Mouse (Mus musculus) embryonic facial prominence, embryonic 13.5 days (tissue): ENCODE measurements around the gene Mfap2. TPM values are rescaled to one million over a fixed set of nuclear protein-coding genes. Genes with fewer than 3 reads are reported as not detected.
A peak's percentile ranks its signal among the peaks of the same experiment; 100 is the strongest.

Experiments
- ATAC-seq: fragments of 200-750 bp; cut with Nextera tagmentation; 2 replicates; pipeline ENCODE4 v1.8.0; 2017; ENCODE audit warnings: low read depth; ENCODE audit not compliant: insufficient number of reproducible peaks, insufficient read depth, low FRiP score, low TSS enrichment
- H3K27ac ChIP-seq: fragments of 300-500 bp; sonication (generic); 2 replicates; pipeline ENCODE4 v1.5.1; 2015; ENCODE audit warnings: moderate library complexity, mild to moderate bottlenecking, inconsistent platforms
- H3K27me3 ChIP-seq: fragments of 300-500 bp; sonication (generic); 2 replicates; pipeline ENCODE4 v1.6.1; 2015; ENCODE audit warnings: mild to moderate bottlenecking, inconsistent platforms
- H3K36me3 ChIP-seq: fragments of 300-500 bp; sonication (generic); 2 replicates; pipeline ENCODE4 v1.6.1; 2015; ENCODE audit warnings: mild to moderate bottlenecking, inconsistent platforms
- H3K4me1 ChIP-seq: fragments of 300-500 bp; sonication (generic); 2 replicates; pipeline ENCODE4 v1.6.1; 2015; ENCODE audit warnings: inconsistent platforms
- H3K4me2 ChIP-seq: fragments of 300-500 bp; sonication (generic); 2 replicates; pipeline ENCODE4 v1.6.1; 2015; ENCODE audit warnings: moderate library complexity, mild to moderate bottlenecking, inconsistent platforms
- H3K4me3 ChIP-seq: fragments of 300-500 bp; sonication (generic); 2 replicates; pipeline ENCODE4 v1.5.1; 2015; ENCODE audit warnings: mild to moderate bottlenecking, inconsistent platforms
- H3K9ac ChIP-seq: fragments of 300-500 bp; sonication (generic); 2 replicates; pipeline ENCODE4 v1.6.1; 2015; ENCODE audit warnings: mild to moderate bottlenecking, inconsistent platforms
- H3K9me3 ChIP-seq: fragments of 300-500 bp; sonication (generic); 2 replicates; pipeline ENCODE4 v1.6.1; 2016; ENCODE audit warnings: inconsistent platforms
- WGBS: fragments of 180-500 bp; shearing (Covaris S2); methylation state at CpG from one replicate; pipeline ENCODE4 v1.1.7; 2015; ENCODE audit warnings: mixed read lengths; 5-methylcytosine and 5-hydroxymethylcytosine counted together
- polyA plus RNA-seq: library from polyadenylated mRNA; unstranded; fragments of >200 nt; fragmentation: Nextera tagmentation; extraction: Ambion mirVana; gene quantifications from 2 replicates; pipeline ENCODE4 v1.2.1, GENCODE M21; 2015

Gene Mfap2
- polyA plus RNA-seq, 1 experiment from 2014 or later, result 792 TPM

DNA sequence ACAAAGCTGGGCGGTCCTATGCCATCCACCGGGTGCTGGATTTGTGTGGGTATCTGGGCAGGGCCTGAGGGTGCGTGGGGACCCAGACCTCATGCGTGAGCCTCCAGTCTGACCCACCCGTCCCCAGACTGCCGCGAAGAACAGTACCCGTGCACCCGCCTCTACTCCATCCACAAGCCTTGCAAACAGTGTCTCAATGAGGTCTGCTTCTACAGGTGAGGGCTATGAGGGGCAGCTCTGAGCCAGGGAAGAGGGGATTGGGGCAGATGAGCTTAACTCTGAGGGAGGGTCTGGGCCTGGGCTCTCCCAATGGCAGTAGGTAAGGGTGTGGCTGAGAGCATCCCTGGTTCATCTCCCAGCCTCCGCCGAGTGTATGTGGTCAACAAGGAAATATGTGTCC is 4.6 kb downstream of the Mfap2 start:
- Histone ChIP-seq H3K9me3 (no peaks in the 10 kb centered on the region), H3K9ac (no peak overlapping the region), H3K27me3 (no peaks in the 10 kb centered on the region), H3K27ac (peak overlapping the region; percentile 33; the same call in 1 of the 2 replicates), H3K4me1 (peaks cover 71% of the 10 kb centered on the region), H3K4me3 (no peak overlapping the region), H3K4me2 (no peak overlapping the region), H3K36me3 (peaks cover 75% of the 10 kb centered on the region)
- WGBS, result 93% methylated on average over 11 of the region's 11 CpGs
- no peak for ATAC-seq

DNA sequence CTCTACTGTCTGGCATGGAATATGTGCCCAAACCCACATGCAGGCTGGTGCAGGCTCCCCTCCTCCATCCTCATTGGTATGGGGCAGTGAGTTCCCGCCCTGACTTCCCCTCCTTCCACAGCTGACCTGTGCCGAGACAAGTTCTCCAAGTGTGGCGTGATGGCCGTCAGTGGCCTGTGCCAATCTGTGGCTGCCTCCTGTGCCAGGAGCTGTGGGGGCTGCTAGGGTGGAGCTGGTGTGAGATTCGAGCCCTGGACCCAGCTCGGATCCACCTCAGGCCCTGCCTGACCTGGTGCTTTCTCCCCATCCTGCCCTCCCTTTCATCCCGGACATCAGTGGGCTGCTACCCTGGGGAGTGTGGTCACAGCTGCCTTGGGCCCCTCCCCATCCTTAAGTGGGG is 5.1 kb downstream of the Mfap2 start:
- Histone ChIP-seq H3K4me2 (no peak overlapping the region), H3K4me3 (no peak overlapping the region), H3K9me3 (no peaks in the 10 kb centered on the region), H3K4me1 (peaks cover 71% of the 10 kb centered on the region), H3K27me3 (no peaks in the 10 kb centered on the region), H3K27ac (peak overlapping the region; percentile 33; the same call in 1 of the 2 replicates), H3K36me3 (peaks cover 75% of the 10 kb centered on the region), H3K9ac (no peak overlapping the region)
- 74% methylated on average over 7 of the region's 7 CpGs for WGBS
- ATAC-seq, result no peak

DNA sequence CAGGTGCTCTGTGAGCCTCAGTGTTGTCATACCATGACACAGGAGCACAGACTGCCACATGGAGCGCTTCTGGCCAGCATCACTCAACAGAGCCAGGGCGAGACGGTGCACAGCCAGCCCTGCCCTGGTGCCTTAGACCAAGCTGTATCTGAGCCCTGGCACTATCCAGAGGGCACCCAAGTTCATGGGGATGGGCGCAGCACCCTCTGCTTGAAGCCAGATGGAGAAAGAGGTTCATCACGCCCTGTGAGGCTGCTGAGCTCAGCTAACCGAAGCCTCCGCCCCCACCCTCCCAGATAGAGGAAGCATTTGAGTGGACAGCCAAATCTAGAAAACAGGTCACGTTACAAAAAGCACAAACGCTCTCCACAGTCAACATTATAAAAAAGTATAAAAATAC is 6.1 kb downstream of the Mfap2 start:
- H3K9me3 ChIP-seq, result no peaks in the 10 kb centered on the region
- no peak overlapping the region for H3K9ac ChIP-seq
- H3K4me2 ChIP-seq, result no peak overlapping the region
- WGBS, result 76% methylated on average over 9 of the region's 9 CpGs
- H3K27ac ChIP-seq, result peak overlapping the region; percentile 73
- no peak for ATAC-seq
- H3K36me3 ChIP-seq, result peaks cover 75% of the 10 kb centered on the region
- H3K4me3 ChIP-seq, result no peak overlapping the region
- H3K27me3 ChIP-seq, result no peaks in the 10 kb centered on the region
- peaks cover 77% of the 10 kb centered on the region for H3K4me1 ChIP-seq

- Histone ChIP-seq H3K27me3 (no peaks in the 10 kb centered on the region), H3K36me3 (peaks cover 71% of the 10 kb centered on the region), H3K9ac (0 out of 2 replicates have a peak overlapping the region, but pooled peaks have one; percentile 2), H3K4me1 (peaks cover 72% of the 10 kb centered on the region), H3K9me3 (no peaks in the 10 kb centered on the region), H3K4me2 (no peak overlapping the region), H3K27ac (peak overlapping the region; percentile 73), H3K4me3 (no peak overlapping the region)
- ATAC-seq, result no peak
- WGBS, result 79% methylated on average over 29 of the region's 29 CpGs
Observed at GRCm38 (mm10) chr4:141017657-141018436, 7.6 kb downstream of the Mfap2 start.

DNA sequence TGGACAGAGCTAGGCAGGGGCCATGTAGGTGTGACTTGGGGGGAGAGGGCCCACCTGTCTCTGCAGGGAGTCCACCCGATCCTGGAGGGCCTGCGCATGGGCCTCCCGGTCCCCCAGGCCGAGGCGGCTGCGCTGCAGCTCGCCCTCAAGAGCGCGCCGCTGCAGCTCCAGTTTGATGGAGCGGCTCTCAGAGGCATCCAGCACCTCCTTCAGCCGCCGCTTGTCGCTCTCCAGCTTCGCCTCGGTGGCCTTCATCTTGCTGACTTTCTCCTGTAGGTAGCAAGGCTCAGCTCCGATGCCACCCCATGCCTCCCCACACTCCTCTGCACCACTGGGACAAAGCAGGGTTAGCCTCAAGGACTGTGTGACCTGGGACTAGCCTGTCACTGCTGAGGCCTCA is 10.0 kb downstream of the Mfap2 start:
- H3K9me3 ChIP-seq, result no peaks in the 10 kb centered on the region
- H3K4me1 ChIP-seq, result peaks cover 68% of the 10 kb centered on the region
- peaks cover 54% of the 10 kb centered on the region for H3K36me3 ChIP-seq
- H3K27me3 ChIP-seq, result no peaks in the 10 kb centered on the region
- 71% methylated on average over 17 of the region's 17 CpGs for WGBS
- peak overlapping the region; percentile 67 for H3K9ac ChIP-seq
- H3K4me2 ChIP-seq, result peak overlapping the region; percentile 37; the same call in 1 of the 2 replicates
- no peak overlapping the region for H3K4me3 ChIP-seq
- no peak for ATAC-seq
- peak overlapping the region; percentile 97 for H3K27ac ChIP-seq

- no peak overlapping the region for H3K4me3 ChIP-seq
- no peaks in the 10 kb centered on the region for H3K27me3 ChIP-seq
- H3K36me3 ChIP-seq, result peaks cover 54% of the 10 kb centered on the region
- ATAC-seq, result peak; percentile 26
- no peaks in the 10 kb centered on the region for H3K9me3 ChIP-seq
- peak overlapping the region; percentile 97 for H3K27ac ChIP-seq
- 16% methylated on average over 14 of the region's 14 CpGs for WGBS
- peaks cover 64% of the 10 kb centered on the region for H3K4me1 ChIP-seq
- peak overlapping the region; percentile 67 for H3K9ac ChIP-seq
- H3K4me2 ChIP-seq, result peak overlapping the region; percentile 37
Observed at GRCm38 (mm10) chr4:141020811-141021613, 10.8 kb downstream of the Mfap2 start.

GRCm38 (mm10) chr4:141021614-141021929 is 11.4 kb downstream of the Mfap2 start:
- H3K4me2 ChIP-seq, result peak overlapping the region; percentile 37; the same call in 1 of the 2 replicates
- H3K27ac ChIP-seq, result peak overlapping the region; percentile 97
- peak; percentile 2; the same call in 1 of the 2 replicates for ATAC-seq
- peaks cover 54% of the 10 kb centered on the region for H3K36me3 ChIP-seq
- H3K27me3 ChIP-seq, result no peaks in the 10 kb centered on the region
- H3K9ac ChIP-seq, result peak overlapping the region; percentile 67
- H3K4me1 ChIP-seq, result peaks cover 61% of the 10 kb centered on the region
- H3K4me3 ChIP-seq, result no peak overlapping the region
- no peaks in the 10 kb centered on the region for H3K9me3 ChIP-seq
- WGBS, result 50% methylated on average over 11 of the region's 11 CpGs

DNA sequence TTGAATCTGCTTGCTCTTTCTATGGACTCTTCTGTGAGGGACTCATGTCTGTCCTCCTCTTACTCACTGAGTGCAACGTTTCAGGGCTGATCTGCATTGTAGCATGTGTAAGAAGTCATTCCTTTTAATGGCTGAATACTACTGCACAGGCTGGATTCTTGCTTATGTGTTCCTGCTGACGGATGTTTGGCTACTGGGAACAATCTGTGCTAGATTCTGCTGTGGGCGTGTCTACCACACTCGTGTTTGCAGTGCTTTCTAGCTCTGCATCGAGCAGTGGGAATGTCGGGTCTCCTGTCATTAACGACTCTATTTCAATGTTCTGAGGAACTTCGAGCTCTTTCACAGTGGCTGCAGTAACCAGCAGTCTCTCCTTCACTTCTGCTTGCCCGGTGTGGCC is 13.8 kb downstream of the Mfap2 start:
- Histone ChIP-seq H3K4me1 (peaks cover 47% of the 10 kb centered on the region), H3K9me3 (no peaks in the 10 kb centered on the region), H3K27me3 (no peaks in the 10 kb centered on the region), H3K36me3 (peaks cover 56% of the 10 kb centered on the region), H3K9ac (0 out of 2 replicates have a peak overlapping the region, but pooled peaks have one; percentile 6), H3K4me2 (no peak overlapping the region), H3K27ac (no peak overlapping the region), H3K4me3 (no peak overlapping the region)
- 64% methylated on average over 9 of the region's 9 CpGs for WGBS
- ATAC-seq, result no peak

- WGBS, result 79% methylated on average over 27 of the region's 27 CpGs
- no peak overlapping the region for H3K4me2 ChIP-seq
- H3K9me3 ChIP-seq, result no peaks in the 10 kb centered on the region
- H3K4me1 ChIP-seq, result peaks cover 40% of the 10 kb centered on the region
- no peak overlapping the region for H3K9ac ChIP-seq
- no peak for ATAC-seq
- peaks cover 58% of the 10 kb centered on the region for H3K36me3 ChIP-seq
- H3K27me3 ChIP-seq, result no peaks in the 10 kb centered on the region
- no peak overlapping the region for H3K27ac ChIP-seq
- no peak overlapping the region for H3K4me3 ChIP-seq
Observed at GRCm38 (mm10) chr4:141024992-141025391, 14.8 kb downstream of the Mfap2 start.

DNA sequence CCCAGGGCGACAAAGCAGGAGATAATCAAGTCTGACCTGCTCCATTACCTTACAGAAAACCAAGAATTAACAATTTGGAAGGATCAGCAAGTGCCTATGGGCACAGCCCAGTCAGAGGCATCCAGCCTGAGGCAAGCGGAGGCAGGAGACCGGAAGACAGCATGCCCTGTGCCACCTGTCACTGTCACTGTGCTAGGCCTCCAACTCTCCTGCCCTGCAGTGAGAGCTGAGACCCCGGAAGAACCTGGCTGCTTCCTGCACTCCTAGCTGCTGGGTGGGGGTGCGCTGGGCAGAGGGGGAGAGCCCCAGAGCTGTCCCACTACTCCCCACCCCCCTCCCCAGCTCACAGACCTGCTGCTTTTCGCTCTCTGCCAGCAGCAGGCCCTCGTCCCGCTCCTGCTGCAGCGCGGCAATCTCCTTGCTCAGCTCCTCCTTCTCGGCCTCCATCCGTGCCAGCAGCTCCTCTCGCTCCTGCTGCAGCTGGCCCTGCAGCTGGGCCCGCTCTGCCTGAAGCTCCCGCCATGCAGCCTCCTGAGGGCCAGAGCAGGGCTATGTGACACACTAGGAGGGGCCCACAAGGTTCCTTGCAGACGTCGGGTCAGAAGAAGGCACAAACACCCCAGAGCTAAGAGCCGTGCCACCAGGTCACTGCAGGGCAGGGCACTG is 20.5 kb downstream of the Mfap2 start:
- no peak for ATAC-seq
- Histone ChIP-seq H3K27ac (no peak overlapping the region; the same call in 1 of the 2 replicates), H3K4me2 (no peak overlapping the region), H3K4me1 (peaks cover 4% of the 10 kb centered on the region; the same call in 1 of the 2 replicates), H3K27me3 (no peaks in the 10 kb centered on the region), H3K9me3 (no peaks in the 10 kb centered on the region), H3K9ac (no peak overlapping the region), H3K4me3 (no peak overlapping the region), H3K36me3 (peaks cover 83% of the 10 kb centered on the region)
- 83% methylated on average over 18 of the region's 18 CpGs for WGBS

- no peaks in the 10 kb centered on the region for H3K9me3 ChIP-seq
- H3K27ac ChIP-seq, result peak overlapping the region; percentile 24; the same call in 1 of the 2 replicates
- H3K9ac ChIP-seq, result no peak overlapping the region; the same call in 1 of the 2 replicates
- 12% methylated on average over 6 of the region's 6 CpGs for WGBS
- no peak for ATAC-seq
- no peaks in the 10 kb centered on the region for H3K27me3 ChIP-seq
- H3K4me3 ChIP-seq, result no peak overlapping the region
- H3K4me2 ChIP-seq, result no peak overlapping the region
- peaks cover 4% of the 10 kb centered on the region; the same call in 1 of the 2 replicates for H3K4me1 ChIP-seq
- peaks cover 83% of the 10 kb centered on the region for H3K36me3 ChIP-seq
Observed at GRCm38 (mm10) chr4:141031733-141032132, 21.5 kb downstream of the Mfap2 start.
